Mouse (Mus musculus) cerebellum, adult 9-10 months (tissue): Measurements from ENCODE around the gene Limk2.
A peak's percentile ranks its signal among the peaks of the same experiment; 100 is the strongest.

Source experiments
- DNase-seq: peaks from one replicate; pipeline ENCODE4 v3.0.0; 2022

The Limk2 gene

GRCm38 (mm10) chr11:3370162-3370561 lies 38.8 kb downstream of the Limk2 start:
- DNase-seq: peak; percentile 36

DNA sequence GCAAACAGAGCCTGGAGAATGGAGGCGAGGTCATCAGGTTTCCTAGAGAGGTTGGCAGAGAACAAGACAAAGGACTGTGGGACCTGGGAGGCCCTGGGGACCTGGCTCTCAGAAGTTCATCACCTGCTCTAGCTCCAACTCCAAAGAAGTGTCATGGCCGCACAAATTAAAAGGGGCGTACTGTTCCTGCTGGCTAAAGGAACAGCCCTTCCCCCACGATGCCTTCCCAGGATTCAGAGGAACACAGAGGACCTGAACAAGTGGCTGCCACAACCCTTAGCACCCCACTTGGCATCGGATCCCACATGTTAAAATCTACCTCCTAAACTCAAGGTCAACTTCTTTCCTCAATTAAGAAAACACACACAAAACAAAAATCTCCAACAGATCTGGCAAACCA lies 39.5 kb downstream of the Limk2 start:
- no peak for DNase-seq

DNA sequence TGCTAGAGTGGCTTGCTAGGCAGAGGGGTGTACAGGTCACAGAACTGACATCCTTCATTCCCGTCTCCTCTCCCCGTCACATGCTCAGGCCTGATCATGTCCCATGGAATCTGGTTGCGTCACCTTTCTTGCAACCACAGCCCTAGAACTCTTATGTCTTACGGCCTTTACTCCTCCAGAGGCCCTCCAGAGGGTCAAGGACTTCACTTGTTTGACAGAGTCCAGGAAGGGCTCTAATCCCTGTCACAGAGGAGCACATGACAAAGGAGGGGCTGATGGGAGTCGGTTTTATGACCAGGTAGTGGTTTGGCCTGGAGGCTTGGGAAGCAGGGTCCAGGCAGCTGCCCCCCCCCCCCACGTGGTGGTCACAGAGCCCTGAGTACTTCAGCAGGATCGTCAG lies 40.0 kb downstream of the Limk2 start:
- no peak for DNase-seq

GRCm38 (mm10) chr11:3366411-3366810 lies 42.6 kb downstream of the Limk2 start:
- no peak for DNase-seq

DNA sequence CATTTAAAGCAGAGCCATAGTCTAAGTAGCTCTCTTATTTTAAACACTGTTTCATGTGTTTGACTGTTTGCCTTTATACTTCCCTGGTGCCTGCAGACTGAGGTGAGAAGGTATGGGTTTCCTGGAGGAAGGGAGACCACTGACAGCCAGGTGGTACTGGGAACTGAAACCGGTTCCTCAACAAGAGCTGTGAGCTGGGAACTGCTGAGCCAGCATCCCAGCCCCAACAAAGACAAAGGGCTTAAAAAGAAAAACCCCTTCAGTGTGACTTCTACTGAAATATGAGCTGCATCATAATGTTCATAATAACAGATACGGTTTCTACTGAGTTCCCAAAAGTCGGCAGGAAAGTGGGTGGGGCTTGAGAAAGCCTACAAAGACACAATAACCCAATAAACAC lies 46.1 kb downstream of the Limk2 start:
- DNase-seq: no peak

DNA sequence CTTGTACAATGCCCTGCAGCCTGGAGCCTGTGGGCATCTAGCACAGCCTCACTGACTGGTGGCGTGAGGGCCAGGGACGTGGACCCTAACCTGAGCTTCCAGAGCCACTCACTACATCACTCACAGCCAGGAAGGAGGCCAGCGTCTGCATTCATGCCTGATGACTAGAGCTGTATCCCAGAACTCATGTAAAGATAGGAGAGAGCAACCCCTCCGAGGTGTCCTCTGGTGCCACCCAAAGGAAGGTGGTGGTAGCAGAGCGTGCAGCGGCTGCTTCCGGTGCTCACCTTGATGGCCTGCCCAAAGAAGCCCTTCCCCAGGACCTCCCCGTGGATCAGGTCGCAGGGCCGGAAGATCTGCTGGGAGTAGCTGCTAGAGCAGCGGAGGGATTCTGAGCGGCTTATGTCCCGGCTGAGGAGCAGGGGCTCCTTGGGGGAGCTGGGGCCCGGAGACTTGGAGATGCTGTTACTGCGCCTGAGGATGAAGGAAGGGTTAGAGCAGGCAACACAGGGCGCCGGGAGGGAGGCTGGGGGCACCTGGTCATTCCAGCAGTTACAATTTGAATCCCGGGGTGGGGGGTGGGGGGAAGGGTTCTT lies 55.9 kb downstream of the Limk2 start:
- DNase-seq: no peak

GRCm38 (mm10) chr11:3352131-3352530 lies 56.9 kb downstream of the Limk2 start:
- no peak for DNase-seq

- no peak for DNase-seq
Measured at GRCm38 (mm10) chr11:3349343-3349695, 59.7 kb downstream of the Limk2 start.

- DNase-seq: peak; percentile 47
Measured at GRCm38 (mm10) chr11:3348576-3349342, 60.2 kb downstream of the Limk2 start.

- peak; percentile 41 for DNase-seq
Measured at GRCm38 (mm10) chr11:3347835-3348195, 61.2 kb downstream of the Limk2 start.

- DNase-seq: peak; percentile 93
Measured at GRCm38 (mm10) chr11:3347091-3347834, 61.7 kb downstream of the Limk2 start.

GRCm38 (mm10) chr11:3346351-3346750 lies 62.6 kb downstream of the Limk2 start:
- no peak for DNase-seq

GRCm38 (mm10) chr11:3344916-3345315 lies 64.1 kb downstream of the Limk2 start:
- no peak for DNase-seq

- DNase-seq: peak; percentile 30
Measured at GRCm38 (mm10) chr11:3341476-3341875, 67.5 kb downstream of the Limk2 start.

DNA sequence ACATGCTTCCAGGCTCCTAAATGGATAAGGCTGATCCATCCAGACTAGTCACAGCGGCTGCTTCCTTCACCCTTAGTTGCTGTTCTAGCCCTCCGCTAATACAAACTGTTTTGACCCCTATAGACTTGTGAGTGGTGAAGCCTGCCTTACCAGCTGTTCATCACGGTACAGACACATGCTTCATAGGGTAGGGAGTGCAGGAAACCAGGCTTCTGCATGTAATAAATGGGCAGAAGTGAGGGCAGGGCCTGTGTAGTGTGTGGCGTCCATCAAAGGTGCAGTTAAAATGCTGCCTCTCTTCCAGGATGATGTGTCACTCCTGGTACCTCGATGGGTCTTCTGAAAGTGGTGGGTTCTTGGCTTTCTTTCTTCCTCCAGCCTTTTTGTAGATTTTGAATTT lies 71.0 kb downstream of the Limk2 start:
- no peak for DNase-seq

- DNase-seq: peak; percentile 92
Measured at GRCm38 (mm10) chr11:3337173-3337955, 71.6 kb downstream of the Limk2 start.

DNA sequence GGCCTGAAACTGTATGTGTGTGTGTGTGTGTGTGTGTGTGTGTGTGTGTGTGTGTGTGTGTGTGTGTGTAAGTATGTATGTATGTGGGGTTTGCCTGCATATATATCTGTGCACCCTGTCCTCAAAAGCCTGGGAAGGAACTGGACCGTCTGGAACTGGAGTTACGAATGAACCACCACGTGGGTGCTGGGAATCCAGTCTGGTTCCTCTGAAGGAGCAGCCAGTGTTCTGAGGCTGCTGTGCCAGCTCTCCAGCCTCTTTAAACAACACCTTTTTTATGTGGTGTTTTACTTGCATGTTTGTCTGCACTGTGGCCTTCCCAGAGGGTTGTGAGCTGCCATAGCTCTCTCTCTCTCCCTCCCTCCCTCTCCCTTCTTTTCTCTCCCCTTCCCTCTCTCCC lies 72.4 kb downstream of the Limk2 start:
- DNase-seq: peak; percentile 58

DNA sequence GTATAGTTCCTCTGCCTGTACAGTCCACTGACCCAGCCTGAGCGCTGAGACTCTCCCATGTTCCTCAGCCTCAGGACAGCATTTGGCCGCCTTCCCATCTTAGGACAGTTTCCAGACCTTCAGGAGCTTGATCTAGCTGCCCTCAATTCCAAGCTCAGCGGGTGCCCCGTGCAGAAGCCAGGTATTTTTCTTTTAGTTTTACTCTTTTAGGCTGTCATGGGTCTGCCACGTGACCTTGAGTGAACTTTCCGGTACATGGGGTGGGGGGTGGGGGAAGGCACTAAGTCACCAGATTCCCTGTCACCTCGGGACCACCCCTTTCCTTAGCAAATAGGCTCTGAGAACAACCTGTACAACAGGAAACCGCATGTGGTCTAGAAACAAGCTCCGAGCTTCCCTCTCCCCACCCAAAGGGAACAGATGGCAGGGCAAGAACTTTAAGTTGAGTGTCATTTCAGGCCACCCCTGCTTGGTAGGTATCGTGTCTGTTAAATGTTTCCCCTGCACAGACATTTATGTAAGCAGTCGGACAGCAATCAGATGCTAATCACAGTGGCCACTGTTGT lies 73.3 kb downstream of the Limk2 start:
- DNase-seq: peak; percentile 94

GRCm38 (mm10) chr11:3334711-3335316 lies 74.2 kb downstream of the Limk2 start:
- DNase-seq: peak; percentile 56

DNA sequence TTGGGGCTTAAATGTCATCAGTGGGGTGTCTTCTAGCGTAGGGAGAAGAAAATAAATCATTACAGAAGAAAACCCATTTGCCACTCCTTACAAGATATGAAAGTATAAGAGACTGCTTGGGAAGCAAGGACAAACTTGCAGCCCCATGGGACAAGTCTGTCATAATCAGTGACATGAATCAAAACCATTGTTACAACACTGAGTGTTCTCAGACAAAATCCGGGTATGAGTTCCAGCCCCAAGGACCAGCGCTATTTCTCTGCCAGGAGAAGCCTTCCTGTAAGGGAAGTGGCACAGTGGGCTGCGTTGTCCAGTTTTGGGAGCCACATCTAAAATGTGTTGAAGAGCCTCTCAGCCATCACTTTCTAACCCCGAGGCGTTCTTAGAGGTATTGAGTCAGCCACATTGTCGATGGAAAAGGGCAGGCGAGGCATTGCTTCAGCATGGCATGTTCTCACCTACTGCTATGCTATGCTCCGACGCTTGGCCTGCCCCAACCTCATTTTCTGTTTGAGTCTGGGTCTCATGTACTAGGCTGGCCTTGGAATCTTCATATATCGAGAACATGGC lies 74.8 kb downstream of the Limk2 start:
- peak; percentile 54 for DNase-seq

- peak; percentile 59 for DNase-seq
Measured at GRCm38 (mm10) chr11:3333111-3333695, 75.8 kb downstream of the Limk2 start.
